Mouse (Mus musculus): Measurements from ENCODE around the gene Zfp456. TPM values are rescaled to one million over a fixed set of nuclear protein-coding genes. Genes with fewer than 3 reads are reported as not detected.

Zfp456 gene
- total RNA-seq (2023) = 3.7 TPM

DNA sequence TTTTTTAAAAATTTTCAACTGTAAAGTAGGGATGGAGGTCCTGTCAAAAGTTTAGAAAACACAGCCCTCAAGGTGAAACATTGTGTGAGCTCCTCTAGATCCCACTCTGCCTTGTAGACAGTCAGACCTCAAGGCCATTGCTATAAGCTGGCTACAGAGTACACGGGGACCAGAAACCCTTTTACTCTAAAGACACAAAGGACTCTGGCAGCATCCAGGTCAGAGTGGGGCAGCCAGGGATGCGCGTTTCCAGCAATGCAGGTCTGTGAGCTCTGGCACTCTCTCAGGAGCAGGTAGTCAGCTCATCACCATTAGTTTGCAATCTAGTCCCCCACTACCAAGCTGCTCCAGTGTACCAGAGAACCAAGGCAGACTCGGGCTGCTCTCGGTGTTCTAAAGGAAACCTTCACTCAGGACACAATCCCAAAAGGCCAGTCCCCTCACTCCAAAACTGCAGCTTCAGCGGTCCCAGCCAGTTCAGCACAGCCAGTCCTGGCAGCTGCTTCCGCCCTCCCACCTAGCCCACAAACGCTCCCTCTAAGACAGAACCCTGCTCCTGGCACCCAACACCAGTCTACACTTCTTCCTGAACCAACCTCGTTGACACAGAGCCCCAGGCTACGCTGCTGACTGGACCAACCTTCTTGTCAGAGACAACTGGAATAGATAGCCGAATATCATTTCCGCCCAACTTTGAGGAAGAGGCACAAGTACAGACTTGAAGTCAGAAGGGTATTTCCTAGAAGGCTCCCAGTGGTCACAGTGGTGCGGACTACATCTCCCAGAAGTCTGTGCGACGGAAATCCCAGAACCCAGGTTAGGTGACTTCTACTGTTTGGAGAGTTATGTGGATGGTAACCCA lies at the start of gene Zfp456, which contains the start of gene Gm28041:
Zfp456 (minus strand) TSS at position 761 of the 862 bp plus-strand sequence.
Gm28041 (minus strand) TSS at position 684 of the 862 bp plus-strand sequence.

DNA sequence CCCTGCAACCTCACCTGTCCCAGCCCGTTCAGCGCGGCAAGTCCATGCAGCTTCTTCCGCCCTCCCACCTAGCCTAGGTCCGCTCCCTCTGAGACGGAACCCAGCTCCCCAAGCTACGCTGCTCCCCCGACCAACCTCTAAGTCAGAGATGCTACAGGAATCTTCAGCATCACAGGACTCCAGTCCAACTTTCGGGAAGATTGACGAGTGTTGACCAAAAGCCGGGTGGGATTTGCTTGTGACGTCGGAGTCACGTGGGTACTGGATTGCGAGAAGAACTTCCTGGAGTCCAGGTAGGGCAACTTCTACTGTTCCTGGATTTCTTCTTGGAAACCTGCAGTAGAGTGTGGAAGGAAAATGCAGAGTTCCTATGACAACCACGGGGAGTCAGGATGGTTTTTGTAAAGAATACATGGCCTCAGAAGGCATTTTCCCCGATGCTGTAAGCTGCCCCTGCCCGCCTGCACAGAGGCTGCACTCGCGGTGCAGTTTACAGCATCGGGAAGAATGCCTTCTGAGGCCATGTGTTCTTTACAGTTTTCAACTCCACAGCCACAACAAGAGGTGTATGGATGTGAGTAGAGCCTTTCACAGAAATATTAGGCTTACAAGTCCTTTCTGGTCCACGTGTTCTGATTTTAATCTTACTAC lies 45.7 kb upstream of the Zfp456 start, which contains the start of gene Zfp459:
Zfp459 (minus strand) TSS at position 212 of the 651 bp plus-strand sequence.

DNA sequence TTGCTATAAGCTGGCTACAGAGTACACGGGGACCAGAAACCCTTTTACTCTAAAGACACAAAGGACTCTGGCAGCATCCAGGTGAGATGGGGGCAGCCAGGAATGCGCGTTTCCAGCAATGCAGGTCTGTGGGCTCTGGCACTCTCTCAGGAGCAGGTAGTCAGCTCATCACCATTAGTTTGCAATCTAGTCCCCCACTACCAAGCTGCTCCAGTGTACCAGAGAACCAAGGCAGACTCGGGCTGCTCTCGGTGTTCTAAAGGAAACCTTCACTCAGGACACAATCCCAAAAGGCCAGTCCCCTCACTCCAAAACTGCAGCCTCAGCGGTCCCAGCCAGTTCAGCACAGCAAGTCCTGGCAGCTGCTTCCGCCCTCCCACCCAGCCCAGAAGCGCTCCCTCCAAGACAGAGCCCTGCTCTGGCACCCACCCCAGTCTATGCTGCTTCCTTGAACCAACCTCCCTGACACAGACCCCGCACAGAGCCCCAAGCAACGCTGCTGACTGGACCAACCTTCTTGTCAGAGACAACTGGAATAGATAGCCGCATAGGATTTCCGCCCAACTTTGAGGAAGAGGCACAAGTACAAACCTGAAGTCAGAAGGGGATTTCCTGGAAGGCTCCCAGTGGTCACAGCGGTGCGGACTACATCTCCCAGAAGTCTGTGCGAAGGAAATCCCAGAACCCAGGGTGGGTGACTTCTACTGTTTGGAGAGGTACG lies 23.7 kb upstream of the Zfp456 start, which contains the start of gene Zfp429:
Zfp429 (minus strand) TSS at position 637 of the 721 bp plus-strand sequence.

DNA sequence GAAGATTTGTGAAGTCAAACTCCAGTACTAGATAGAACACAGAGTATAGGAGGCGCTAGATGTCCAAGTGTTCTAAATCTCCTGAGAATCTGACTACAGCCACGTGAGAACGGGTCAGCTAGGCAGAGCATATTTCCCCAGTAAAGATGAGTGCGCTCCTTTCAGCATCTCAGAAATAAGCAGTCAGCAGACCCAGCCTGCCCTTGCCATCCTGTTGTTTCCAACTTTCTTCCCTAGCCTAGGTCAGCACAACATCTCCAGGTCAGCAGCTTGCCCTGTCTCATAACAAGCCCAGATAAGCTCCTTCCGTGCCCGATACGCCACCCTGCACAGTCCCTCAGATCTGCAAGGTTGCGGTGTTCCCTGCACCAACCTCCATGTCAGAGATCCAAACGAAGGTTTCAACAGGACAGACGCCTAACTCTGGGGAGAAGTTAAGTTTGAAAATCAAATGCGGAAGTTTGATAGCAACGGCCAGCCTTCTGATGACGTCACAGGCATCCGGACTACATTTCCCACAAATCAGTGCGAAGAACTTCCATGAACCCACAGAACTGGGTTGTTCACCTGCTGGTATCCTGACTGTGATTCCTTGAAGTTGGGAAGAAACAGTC lies 15.4 kb downstream of the Zfp456 start, which contains the start of the genes Gm28044 and Zfp953:
Gm28044 (minus strand) TSS at position 406 of the 614 bp plus-strand sequence.
Zfp953 (minus strand) TSS at position 475 of the 614 bp plus-strand sequence.

DNA sequence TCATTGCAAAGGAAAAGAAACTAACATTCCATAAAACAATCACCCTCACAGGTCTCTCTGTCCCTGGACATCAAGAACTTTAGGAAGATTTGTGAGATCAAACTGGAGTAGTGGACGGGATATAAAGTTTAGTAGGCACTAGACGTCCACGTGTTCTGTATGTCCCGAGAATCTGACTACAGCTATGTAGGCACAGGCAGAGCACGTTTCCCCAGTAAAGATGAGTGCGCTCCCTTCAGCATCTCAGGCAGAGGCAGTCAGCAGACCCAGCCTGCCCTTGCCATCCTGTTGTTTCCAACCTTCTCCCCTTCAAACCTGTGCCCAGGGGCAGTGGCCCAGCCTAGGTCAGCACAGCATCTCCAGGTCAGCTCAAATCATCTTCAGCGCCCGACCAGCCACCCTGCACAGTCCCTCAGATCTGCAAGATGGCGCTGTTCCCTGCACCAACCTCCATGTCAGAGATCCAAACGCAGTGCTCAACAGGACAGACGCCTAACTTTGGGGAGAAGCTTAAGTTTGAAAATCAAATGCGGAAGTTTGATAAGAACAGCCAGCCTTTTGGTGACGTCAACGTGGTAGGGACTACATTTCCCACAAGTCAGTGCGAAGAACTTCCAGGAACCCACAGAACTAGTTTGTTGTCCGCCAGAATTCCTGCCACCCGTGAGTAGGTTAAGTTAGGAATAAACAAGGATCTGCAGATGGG lies 43.4 kb downstream of the Zfp456 start, which contains the start of gene Zfp595:
Zfp595 (minus strand) TSS at position 552 of the 706 bp plus-strand sequence.

Other genes starting within 250 kb of the Zfp456 start
- gene Rsl1, start 202.6 kb downstream of the Zfp456 start, total RNA-seq (2023) = 6.3 TPM
- 1.4 TPM for gene Zfp455, start 181.3 kb downstream of the Zfp456 start, total RNA-seq (2023)
- gene Zfp458, start 97.3 kb downstream of the Zfp456 start, total RNA-seq (2023) = 2.3 TPM
- not detected for gene Zfp457, start 69.3 kb downstream of the Zfp456 start, total RNA-seq (2023)
- gene Zfp595, start 43.2 kb downstream of the Zfp456 start, total RNA-seq (2023) = 11.8 TPM
- not detected for gene Gm28044, start 15.3 kb downstream of the Zfp456 start, total RNA-seq (2023)
- 5.2 TPM for gene Zfp953, start 15.2 kb downstream of the Zfp456 start, total RNA-seq (2023)
- gene Gm28041, start 77 bp downstream of the Zfp456 start, total RNA-seq (2023) = 3.9 TPM
- gene Zfp429, start 24.0 kb upstream of the Zfp456 start, total RNA-seq (2023) = 9.7 TPM
- 2.2 TPM for gene Zfp459, start 45.6 kb upstream of the Zfp456 start, total RNA-seq (2023)
- 10.8 TPM for gene Zfp874a, start 75.8 kb upstream of the Zfp456 start, total RNA-seq (2023)
- 31.5 TPM for gene Zfp874b, start 108.4 kb upstream of the Zfp456 start, total RNA-seq (2023)
- gene Zfp58, start 124.7 kb upstream of the Zfp456 start, total RNA-seq (2023) = 10.8 TPM
- gene Gm26965, start 150.3 kb upstream of the Zfp456 start, total RNA-seq (2023) = 1.1 TPM
- gene Zfp87, start 150.4 kb upstream of the Zfp456 start, total RNA-seq (2023) = 17.1 TPM
- gene Zfp748, start 178.0 kb upstream of the Zfp456 start, total RNA-seq (2023) = 12.8 TPM
- gene Zfp729b, start 233.9 kb upstream of the Zfp456 start, total RNA-seq (2023) = 13.0 TPM